Mouse (Mus musculus): ENCODE measurements around the gene Xxylt1.

DNA sequence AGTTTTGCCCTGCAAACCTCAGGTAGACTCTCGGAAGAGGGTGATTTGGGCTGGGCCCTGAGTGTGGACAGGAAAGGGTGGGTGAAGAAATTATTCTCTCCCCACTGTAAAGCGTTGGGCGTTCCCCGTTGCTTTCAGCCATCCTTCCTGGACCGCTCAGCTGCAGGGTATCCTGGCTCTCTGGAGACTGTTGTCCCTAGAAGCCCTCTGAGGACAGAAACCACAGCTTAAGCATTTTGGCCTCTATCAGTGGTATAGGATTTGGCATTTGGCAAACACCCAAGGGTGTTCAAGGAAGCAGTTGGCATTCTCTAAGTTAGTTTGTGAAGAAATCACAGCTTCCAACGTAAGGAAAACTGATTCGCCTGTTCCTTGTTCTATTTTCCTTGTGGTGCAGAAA lies 72.9 kb downstream of the Xxylt1 start:
- TF ChIP-seq POLR2AphosphoS2 (IDR thresholded peaks at IDR 0.05; ENCODE audit: low read length) (no peak), CTCF (IDR thresholded peaks at IDR 0.05 in 2 of 3, conservative IDR thresholded peaks at IDR 0.05 in 1 of 3; ENCODE audit: control insufficient read depth in 1 of 3, insufficient read depth in 1 of 3, low read depth in 2 of 3, low read length in 3 of 3, poor library complexity in 1 of 3, severe bottlenecking in 1 of 3) (no peak), TCF12 (IDR thresholded peaks at IDR 0.05; ENCODE audit: low read depth, low read length) (no peak), ELF1 (IDR thresholded peaks at IDR 0.05; ENCODE audit: low read depth, low read length) (no peak), MYB (IDR thresholded peaks at IDR 0.05; ENCODE audit: low read depth, low read length) (no peak), POLR2A (IDR thresholded peaks at IDR 0.05; ENCODE audit: control insufficient read depth in 1 of 2, insufficient read depth in 1 of 2, low read depth in 1 of 2, low read length in 2 of 2, poor library complexity in 1 of 2) (no peak), USF1 (IDR thresholded peaks at IDR 0.05; ENCODE audit: low read depth, low read length) (no peak), MAZ (IDR thresholded peaks at IDR 0.05; ENCODE audit: low read depth, low read length) (no peak)

Measured in MEL (cell line).